ENCODE assay signal across 19 mouse cellular contexts in the genomic region with DNA sequence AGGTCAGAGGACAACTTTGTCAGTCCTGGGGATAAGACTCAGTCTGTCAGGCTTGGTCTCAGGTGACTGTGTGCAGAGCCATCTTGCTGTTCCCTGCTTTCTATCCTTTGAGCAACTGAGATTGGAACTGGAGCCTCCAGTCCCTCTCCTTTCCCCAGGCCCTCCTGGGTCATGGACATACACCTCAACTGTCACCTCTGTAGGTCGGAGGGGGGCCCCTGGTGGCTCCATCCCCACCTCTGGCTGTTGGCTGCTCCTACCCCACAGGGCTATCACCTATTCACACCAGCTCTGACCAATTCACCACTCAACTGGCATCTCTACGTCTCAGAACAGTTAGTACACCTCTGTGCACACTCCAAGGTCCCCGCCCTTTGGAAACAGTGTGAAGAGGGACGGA. TPM values are rescaled to one million over a fixed set of nuclear protein-coding genes. Genes with fewer than 3 reads are reported as not detected.
DNase-seq lines count a peak whose midpoint lies in the region; ATAC-seq and TF ChIP-seq lines count a peak whose summit lies in the region.
"Had no signal": no experiment of that assay in that cellular context is flagged by ENCODE, and none has a peak within 500 bp of the region (broad histone marks: within the 10 kb centered on the region; RNA-seq: fewer than 3 reads in every experiment).

No protein-coding gene starts in this region.

- 89% methylated on average over 4 of the region's 4 CpGs for WGBS in cerebellum, adult 2 months
- 85% methylated on average over 4 of the region's 4 CpGs for WGBS in limb, embryonic 10.5 days

- TF ChIP-seq CTCF in cerebellum, adult 2 months (IDR thresholded peaks at IDR 0.05; ENCODE audit: borderline replicate concordance, insufficient read depth, low read depth, low read length): no peak
- TF ChIP-seq CTCF in layer of hippocampus, adult 2 months (conservative IDR thresholded peaks at IDR 0.05): no peak

- no peak for DNase-seq in cerebellum, adult 2 months
- DNase-seq in cerebellum, postnatal 10 days: no peak
- DNase-seq in cerebellum, adult 9-11 months: peak; percentile 63
- no peak for DNase-seq in layer of hippocampus, adult 2 months (ENCODE audit: low spot score in 2 of 2)
- DNase-seq in layer of hippocampus, postnatal 14 days (ENCODE audit: low spot score in 2 of 2): no peak
- no peak for DNase-seq in limb, embryonic 10.5 days (ENCODE audit: low spot score)
- DNase-seq: adrenal gland, adult 2 months; adrenal gland, postnatal 10 days; adrenal gland, postnatal 25 days; cerebellum, postnatal 36 days; embryo, embryonic 11 days had no signal

- H3K27ac ChIP-seq in cerebellum, adult 2 months (ENCODE audit: insufficient read depth, low read length): peak overlapping the region; percentile 79
- peak overlapping the region; percentile 51; the same call in 1 of the 2 replicates for H3K27ac ChIP-seq in layer of hippocampus, adult 2 months
- H3K27ac ChIP-seq in limb, embryonic 10.5 days: no peak overlapping the region
- H3K27ac ChIP-seq: embryonic facial prominence, embryonic 13.5 days; embryonic facial prominence, embryonic 15.5 days; forebrain, embryonic 10.5 days; forebrain, embryonic 12.5 days had no signal

- peaks cover 38% of the 10 kb centered on the region for H3K36me3 ChIP-seq in limb, embryonic 10.5 days
- H3K36me3 ChIP-seq: embryonic facial prominence, embryonic 15.5 days had no signal

- H3K4me1 ChIP-seq in cerebellum, adult 2 months (ENCODE audit: control insufficient read depth, insufficient read depth, low read length): peaks cover 64% of the 10 kb centered on the region
- H3K4me1 ChIP-seq in limb, embryonic 10.5 days: peaks cover 12% of the 10 kb centered on the region; the same call in 1 of the 2 replicates
- H3K4me1 ChIP-seq: embryonic facial prominence, embryonic 15.5 days had no signal

- H3K9me3 ChIP-seq in limb, embryonic 10.5 days (replicated peaks): no peaks in the 10 kb centered on the region
- H3K9me3 ChIP-seq: embryonic facial prominence, embryonic 13.5 days; embryonic facial prominence, embryonic 15.5 days; forebrain, embryonic 12.5 days had no signal

- ATAC-seq in cerebellum, adult (ENCODE audit: insufficient number of reproducible peaks, low FRiP score, low TSS enrichment): no peak
- ATAC-seq: forebrain, embryonic 14.5 days; forebrain, embryonic 16.5 days had no signal

- H3K27me3 ChIP-seq in cerebellum, adult 2 months (ENCODE audit: control insufficient read depth, insufficient read depth, low read length): no peaks in the 10 kb centered on the region
- no peaks in the 10 kb centered on the region for H3K27me3 ChIP-seq in limb, embryonic 10.5 days (ENCODE audit: low read depth, poor library complexity, severe bottlenecking)
- H3K27me3 ChIP-seq: embryonic facial prominence, embryonic 13.5 days; embryonic facial prominence, embryonic 15.5 days; forebrain, embryonic 12.5 days had no signal

- TF ChIP-seq POLR2A in cerebellum, adult 2 months (IDR thresholded peaks at IDR 0.05; ENCODE audit: borderline replicate concordance, insufficient read depth, low read length): no peak

- H3K4me3 ChIP-seq in cerebellum, adult 2 months (replicated peaks; ENCODE audit: insufficient read depth, low read depth, low read length): no peak overlapping the region
- no peak overlapping the region for H3K4me3 ChIP-seq in layer of hippocampus, adult 2 months
- H3K4me3 ChIP-seq in limb, embryonic 10.5 days: no peak overlapping the region
- H3K4me3 ChIP-seq: embryonic facial prominence, embryonic 13.5 days; embryonic facial prominence, embryonic 15.5 days; erythroblast, embryonic 14.5 days; forebrain, embryonic 10.5 days; forebrain, embryonic 12.5 days had no signal

RNA-seq across cellular contexts. Expression of a gene that starts 33.1 kb away (rescaled TPM):
- polyA plus RNA-seq in cerebellum, adult 2 months (2012; rRNA removed): 109 and 114 TPM in 2 replicates
- 10 to 100 TPM; 34.5 to 35.5 TPM for total RNA-seq in layer of hippocampus, adult 2 months (2021)
- total RNA-seq in layer of hippocampus, postnatal 14 days (2021): 10 to 100 TPM; 43.4 to 46.7 TPM
- 4.4 and 4.8 TPM in 2 replicates for polyA plus RNA-seq in limb, embryonic 10.5 days (2016; fragmentation: Nextera tagmentation; extraction: Ambion mirVana)
- polyA plus RNA-seq: erythroblast, embryonic 14.5 days had no signal
